In genomic region chr8:87533476-87533875, GRCm38 (mm10) we compare ENCODE assay signal across 29 mouse cellular contexts. TPM values are rescaled to one million over a fixed set of nuclear protein-coding genes. Genes with fewer than 3 reads are reported as not detected.
A peak's percentile ranks its signal among the peaks of the same experiment; 100 is the strongest.
DNase-seq lines count a peak whose midpoint lies in the region; TF ChIP-seq lines count a peak whose summit lies in the region.
"Had no signal": no experiment of that assay in that cellular context is flagged by ENCODE, and none has a peak within 500 bp of the region (broad histone marks: within the 10 kb centered on the region; RNA-seq: fewer than 3 reads in every experiment).

No protein-coding gene starts in this region.

- 20% methylated on average over 4 of the region's 4 CpGs for WGBS in cerebellum, adult 2 months

- TF ChIP-seq CTCF in cerebellum, adult 2 months (IDR thresholded peaks at IDR 0.05; ENCODE audit: borderline replicate concordance, insufficient read depth, low read depth, low read length), result no peak

- no peak overlapping the region for H3K4me3 ChIP-seq in cerebellum, adult 2 months (replicated peaks; ENCODE audit: insufficient read depth, low read depth, low read length)
- H3K4me3 ChIP-seq: embryonic facial prominence, embryonic 10.5 days; embryonic facial prominence, embryonic 13.5 days; erythroblast, embryonic 14.5 days; forebrain, embryonic 12.5 days; forebrain, embryonic 15.5 days; heart, adult 2 months; hindbrain, embryonic 12.5 days; hindbrain, embryonic 15.5 days had no signal

- no peak for TF ChIP-seq POLR2A in cerebellum, adult 2 months (IDR thresholded peaks at IDR 0.05; ENCODE audit: borderline replicate concordance, insufficient read depth, low read length)

- peak; percentile 14 for DNase-seq in cerebellum, adult 8-10 months
- no peak for DNase-seq in cerebellum, adult 2 months
- DNase-seq in cerebellum, adult 9-11 months, result peak; percentile 22
- peak; percentile 65 to 72 for DNase-seq in cerebellum, postnatal 10 days
- no peak for DNase-seq in Muller cell, postnatal 12 days (ENCODE audit: inconsistent ontology term)
- no peak for DNase-seq in spleen, postnatal 4 days (ENCODE audit: low spot score in 2 of 2)
- DNase-seq: adrenal gland, adult 8-10 months; adrenal gland, postnatal 25 days; embryo, embryonic 11 days; gastrocnemius, postnatal 25 days; heart, adult 2 months; kidney, adult 2 months had no signal

- peaks cover 26% of the 10 kb centered on the region; the same call in 1 of the 2 replicates for H3K4me1 ChIP-seq in cerebellum, adult 2 months (ENCODE audit: control insufficient read depth, insufficient read depth, low read length)
- H3K4me1 ChIP-seq: embryonic facial prominence, embryonic 13.5 days; forebrain, embryonic 15.5 days; hindbrain, embryonic 15.5 days had no signal

- no peak overlapping the region for H3K27ac ChIP-seq in cerebellum, adult 2 months (ENCODE audit: insufficient read depth, low read length)
- H3K27ac ChIP-seq: embryonic facial prominence, embryonic 10.5 days; embryonic facial prominence, embryonic 13.5 days; forebrain, embryonic 12.5 days; forebrain, embryonic 15.5 days; heart, adult 2 months; hindbrain, embryonic 12.5 days; hindbrain, embryonic 15.5 days had no signal

- H3K27me3 ChIP-seq in cerebellum, adult 2 months (ENCODE audit: control insufficient read depth, insufficient read depth, low read length), result no peaks in the 10 kb centered on the region
- H3K27me3 ChIP-seq: embryonic facial prominence, embryonic 13.5 days; forebrain, embryonic 12.5 days; forebrain, embryonic 15.5 days; hindbrain, embryonic 12.5 days; hindbrain, embryonic 15.5 days had no signal

RNA-seq across cellular contexts. Expression of gene 4933402J07Rik, which starts 30.2 kb away (rescaled TPM):
- 0.15 and 0.41 TPM in 2 replicates for polyA plus RNA-seq in cerebellum, adult 2 months (2012; rRNA removed)
- polyA plus RNA-seq: activated CD4-positive, CD25-positive, alpha-beta regulatory T cell, adult 4 months; brain, embryonic 14.5 days; C2C12; CD4-positive, CD25-positive, alpha-beta regulatory T cell, adult 4 months; cortical plate, adult 2 months; embryonic facial prominence, embryonic 10.5 days; embryonic facial prominence, embryonic 13.5 days; erythroblast, embryonic 14.5 days; forebrain, embryonic 12.5 days; forebrain, embryonic 15.5 days; heart, embryonic 11.5 days; heart, embryonic 14.5 days; heart, postnatal 0 days; hindbrain, embryonic 12.5 days; hindbrain, embryonic 15.5 days; intestine, embryonic 14.5 days; intestine, postnatal 0 days; kidney, adult 2 months had no signal

Comparison
In these comparisons a context has a peak if more than half of its experiments do, and no peak if none do; other contexts are left out.
1. DNase-seq: peak in cerebellum, adult 8-10 months (single experiment), cerebellum, adult 9-11 months (single experiment) and cerebellum, postnatal 10 days (2 of 2); none in cerebellum, adult 2 months (0 of 2), Muller cell, postnatal 12 days (single experiment) and spleen, postnatal 4 days (0 of 2).